Mouse (Mus musculus) c-Kit-positive CD71-positive TER-119-negative erythroid progenitor cells, embryonic 14.5 days (primary cell): ENCODE data around the gene Kcnj3.

Source experiments
- DNase-seq: peaks from one replicate; pipeline ENCODE4 v3.0.0-alpha.2; 2013; ENCODE audit warnings: low read depth

The Kcnj3 gene

GRCm38 (mm10) chr2:55505712-55506111 lies 69.9 kb downstream of the Kcnj3 start:
- no peak for DNase-seq

GRCm38 (mm10) chr2:55517297-55517696 lies 81.5 kb downstream of the Kcnj3 start:
- DNase-seq = no peak

GRCm38 (mm10) chr2:55532738-55533491 lies 97.1 kb downstream of the Kcnj3 start:
- DNase-seq = no peak

- DNase-seq = no peak
These were observed 99.2 kb downstream of the Kcnj3 start for GRCm38 (mm10) chr2:55534946-55535345.

- no peak for DNase-seq
These were observed 99.7 kb downstream of the Kcnj3 start for GRCm38 (mm10) chr2:55535482-55535881.

- no peak for DNase-seq
These were observed 111.8 kb downstream of the Kcnj3 start for GRCm38 (mm10) chr2:55547612-55548011.

GRCm38 (mm10) chr2:55558368-55558985 lies 122.7 kb downstream of the Kcnj3 start:
- DNase-seq = no peak

GRCm38 (mm10) chr2:55569291-55569690 lies 133.5 kb downstream of the Kcnj3 start:
- no peak for DNase-seq

- DNase-seq = no peak
These were observed 135.7 kb downstream of the Kcnj3 start for GRCm38 (mm10) chr2:55571425-55571824.

GRCm38 (mm10) chr2:55580286-55580685 lies 144.5 kb downstream of the Kcnj3 start:
- DNase-seq = no peak

GRCm38 (mm10) chr2:55591226-55591988 lies 155.6 kb downstream of the Kcnj3 start:
- DNase-seq = no peak
